Mouse (Mus musculus): ENCODE measurements around the gene Pla2g4f. TPM values are rescaled to one million over a fixed set of nuclear protein-coding genes. Genes with fewer than 3 reads are reported as not detected.
A peak's percentile ranks its signal among the peaks of the same experiment; 100 is the strongest.

The Pla2g4f gene
- total and polyA plus RNA-seq, 3 experiments, result not detected

- H3K9me3 ChIP-seq (replicated peaks; ENCODE audit: insufficient read depth, low read length), result no peaks in the 10 kb centered on the region
- no peak overlapping the region for H3K9ac ChIP-seq (ENCODE audit: control insufficient read depth, low read depth, low read length, poor library complexity, severe bottlenecking)
- no peaks in the 10 kb centered on the region for H3K4me1 ChIP-seq (ENCODE audit: control insufficient read depth in 1 of 2, insufficient read depth in 2 of 2, low read length in 2 of 2)
- no peaks in the 10 kb centered on the region for H3K79me2 ChIP-seq (ENCODE audit: control insufficient read depth, insufficient read depth, low read length, poor library complexity)
- H3K27me3 ChIP-seq (ENCODE audit: control insufficient read depth in 1 of 2, insufficient read depth in 2 of 2, low read length in 2 of 2), result no peaks in the 10 kb centered on the region; a peak in 1 of 4 replicates
- no peak overlapping the region for H3K27ac ChIP-seq (ENCODE audit: control insufficient read depth, low read depth, low read length)
- no peak for DNase-seq (ENCODE audit: low read depth, low spot score)
- H3K4me3 ChIP-seq (ENCODE audit: control insufficient read depth in 1 of 2, insufficient read depth in 1 of 2, low read depth in 2 of 2, low read length in 2 of 2), result no peak overlapping the region
- no peaks in the 10 kb centered on the region for H3K36me3 ChIP-seq (ENCODE audit: control insufficient read depth in 1 of 2, insufficient read depth in 2 of 2, low read length in 2 of 2)
- no peak for TF ChIP-seq ZC3H11A (IDR thresholded peaks at IDR 0.05; ENCODE audit: low read depth, low read length)
- TF ChIP-seq MYC (IDR thresholded peaks at IDR 0.05; ENCODE audit: low read depth, low read length), result no peak
- TF ChIP-seq RAD21 (IDR thresholded peaks at IDR 0.05; ENCODE audit: low read depth, low read length), result no peak
- no peak for TF ChIP-seq GATA1 (IDR thresholded peaks at IDR 0.05; ENCODE audit: low read depth, low read length)
- TF ChIP-seq CHD2 (IDR thresholded peaks at IDR 0.05; ENCODE audit: low read length), result no peak
- TF ChIP-seq ETS1 (IDR thresholded peaks at IDR 0.05; ENCODE audit: low read depth, low read length), result no peak
- no peak for TF ChIP-seq SMC3 (IDR thresholded peaks at IDR 0.05; ENCODE audit: low read depth, low read length)
- TF ChIP-seq HCFC1 (IDR thresholded peaks at IDR 0.05; ENCODE audit: low read depth, low read length), result no peak
- no peak for TF ChIP-seq MYB (IDR thresholded peaks at IDR 0.05; ENCODE audit: low read depth, low read length)
- TF ChIP-seq TAL1 (IDR thresholded peaks at IDR 0.05; ENCODE audit: low read length), result no peak
- no peak for TF ChIP-seq TBP (IDR thresholded peaks at IDR 0.05; ENCODE audit: low read depth, low read length)
- no peak for TF ChIP-seq MEF2A (IDR thresholded peaks at IDR 0.05; ENCODE audit: extremely low read depth, insufficient replicate concordance, low read depth, low read length, poor library complexity, severe bottlenecking)
These were observed 1.6 kb downstream of the Pla2g4f start for GRCm38 (mm10) chr2:120312276-120312825.

- Histone ChIP-seq H3K27ac (ENCODE audit: control insufficient read depth, low read depth, low read length) (no peak overlapping the region), H3K4me3 (ENCODE audit: control insufficient read depth in 1 of 2, insufficient read depth in 1 of 2, low read depth in 2 of 2, low read length in 2 of 2) (no peak overlapping the region), H3K9me3 (replicated peaks; ENCODE audit: insufficient read depth, low read length) (no peaks in the 10 kb centered on the region), H3K79me2 (ENCODE audit: control insufficient read depth, insufficient read depth, low read length, poor library complexity) (no peaks in the 10 kb centered on the region), H3K27me3 (ENCODE audit: control insufficient read depth in 1 of 2, insufficient read depth in 2 of 2, low read length in 2 of 2) (no peaks in the 10 kb centered on the region), H3K36me3 (ENCODE audit: control insufficient read depth in 1 of 2, insufficient read depth in 2 of 2, low read length in 2 of 2) (no peaks in the 10 kb centered on the region), H3K9ac (ENCODE audit: control insufficient read depth, low read depth, low read length, poor library complexity, severe bottlenecking) (no peak overlapping the region), H3K4me1 (ENCODE audit: control insufficient read depth in 1 of 2, insufficient read depth in 2 of 2, low read length in 2 of 2) (no peaks in the 10 kb centered on the region)
- DNase-seq (ENCODE audit: low read depth, low spot score), result peak; percentile 20
- TF ChIP-seq MAX (IDR thresholded peaks at IDR 0.05; ENCODE audit: low read length) (no peak), RCOR1 (IDR thresholded peaks at IDR 0.05; ENCODE audit: low read depth, low read length) (no peak), SIN3A (IDR thresholded peaks at IDR 0.05; ENCODE audit: low read length) (no peak), ZMIZ1 (IDR thresholded peaks at IDR 0.05; ENCODE audit: low read depth, low read length) (no peak), POLR2AphosphoS2 (IDR thresholded peaks at IDR 0.05; ENCODE audit: low read length) (no peak), ZNF384 (IDR thresholded peaks at IDR 0.05; ENCODE audit: low read depth, low read length) (no peak), HCFC1 (IDR thresholded peaks at IDR 0.05; ENCODE audit: low read depth, low read length) (no peak), NELFE (IDR thresholded peaks at IDR 0.05; ENCODE audit: low read depth, low read length) (no peak), CHD2 (IDR thresholded peaks at IDR 0.05; ENCODE audit: low read length) (no peak), MYB (IDR thresholded peaks at IDR 0.05; ENCODE audit: low read depth, low read length) (no peak), CTCF (IDR thresholded peaks at IDR 0.05 in 2 of 3, conservative IDR thresholded peaks at IDR 0.05 in 1 of 3; ENCODE audit: control insufficient read depth in 1 of 3, insufficient read depth in 1 of 3, low read depth in 2 of 3, low read length in 3 of 3, poor library complexity in 1 of 3, severe bottlenecking in 1 of 3) (no peak), USF1 (IDR thresholded peaks at IDR 0.05; ENCODE audit: low read depth, low read length) (no peak), BHLHE40 (IDR thresholded peaks at IDR 0.05; ENCODE audit: borderline replicate concordance, low read depth, low read length) (no peak), POLR2A (IDR thresholded peaks at IDR 0.05; ENCODE audit: control insufficient read depth in 1 of 2, insufficient read depth in 1 of 2, low read depth in 1 of 2, low read length in 2 of 2, poor library complexity in 1 of 2) (no peak), E2F4 (IDR thresholded peaks at IDR 0.05; ENCODE audit: borderline replicate concordance, low read depth, low read length) (no peak), SMC3 (IDR thresholded peaks at IDR 0.05; ENCODE audit: low read depth, low read length) (no peak), JUND (IDR thresholded peaks at IDR 0.05; ENCODE audit: low read depth, low read length) (no peak), UBTF (IDR thresholded peaks at IDR 0.05; ENCODE audit: borderline replicate concordance, insufficient read depth, low read depth, low read length) (no peak), MAZ (IDR thresholded peaks at IDR 0.05; ENCODE audit: low read depth, low read length) (no peak)
These were observed 9.9 kb downstream of the Pla2g4f start for GRCm38 (mm10) chr2:120304113-120304512.
